Mouse (Mus musculus) cerebellum, postnatal 10 days (tissue): Measurements from ENCODE around the gene C87499.

ENCODE experiments used
- DNase-seq, 2 experiments: peaks; one replicate each; pipeline ENCODE4 v3.0.0; 2021; ENCODE audit warnings: mixed read lengths in 2 of 2

Gene C87499

DNA sequence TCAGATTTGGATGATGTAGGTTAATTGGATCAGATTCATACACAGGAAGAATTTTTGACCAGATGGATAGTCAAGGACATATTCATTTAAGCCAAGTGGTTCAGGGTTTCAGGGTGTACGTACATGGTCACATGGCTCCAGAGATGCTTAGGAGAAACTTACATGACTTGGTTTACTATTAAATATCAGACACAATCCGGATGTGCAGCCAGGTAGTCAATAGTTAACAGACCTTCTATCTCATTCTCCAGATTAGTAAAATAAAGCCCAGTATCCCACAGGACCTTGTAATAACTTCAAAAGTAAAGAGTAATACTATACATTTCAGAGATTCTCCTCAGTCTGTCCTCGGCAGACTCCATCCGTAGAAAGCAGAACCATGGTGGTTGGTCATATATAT lies at the start of gene C87499:
C87499 (minus strand) TSS at position 101 of the 400 bp plus-strand sequence.
- DNase-seq, result no peak

DNA sequence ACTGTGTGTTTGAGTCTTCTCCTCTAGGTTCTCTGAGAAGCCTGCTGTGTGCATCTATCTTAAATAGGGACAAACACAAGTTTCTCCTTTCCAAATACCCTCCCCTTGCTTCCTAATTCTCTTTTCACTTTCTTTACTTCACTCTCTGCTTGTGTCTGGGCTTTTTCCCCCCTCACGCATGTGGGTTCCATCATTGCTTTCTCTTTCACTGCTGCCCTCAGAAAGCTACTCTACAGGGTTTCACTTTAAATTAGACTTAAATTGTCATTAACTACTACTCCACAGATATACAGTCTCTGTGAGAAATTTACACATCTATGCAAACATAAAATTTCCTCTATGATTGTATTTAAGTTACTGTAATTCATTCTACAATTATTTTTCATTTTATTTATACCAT lies 49.6 kb upstream of the C87499 start, which contains the start of gene Ifna2:
Ifna2 (minus strand) TSS at position 101 of the 400 bp plus-strand sequence.
- DNase-seq, result no peak

- no peak for DNase-seq
Observed at GRCm38 (mm10) chr4:88681353-88681752, 47.1 kb upstream of the C87499 start.

- DNase-seq, result peak; percentile 36 to 45
Observed at GRCm38 (mm10) chr4:88680362-88680761, 46.2 kb upstream of the C87499 start.

DNA sequence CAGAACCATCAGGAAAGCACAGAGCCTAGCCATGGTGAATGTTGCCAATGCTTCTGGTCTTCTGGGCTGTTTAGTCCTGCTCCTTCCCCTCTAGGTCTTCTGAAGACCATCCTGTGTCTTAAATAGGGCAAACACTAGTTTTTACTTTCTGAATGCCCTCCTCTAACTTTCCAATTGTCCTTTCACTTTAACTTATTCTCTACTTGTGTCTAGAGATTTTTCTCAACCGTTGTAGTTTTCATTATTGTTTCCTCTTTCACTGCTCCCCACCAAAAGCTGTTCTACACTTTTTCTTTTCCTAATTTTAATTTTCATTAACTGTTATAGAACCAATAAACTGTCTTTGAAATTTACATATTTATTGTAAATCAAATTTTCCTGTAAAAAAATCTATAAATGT lies 42.6 kb upstream of the C87499 start, which contains the start of gene Ifna16:
Ifna16 (minus strand) TSS at position 101 of the 400 bp plus-strand sequence.
- DNase-seq, result no peak

GRCm38 (mm10) chr4:88655461-88655860 lies 21.2 kb upstream of the C87499 start:
- DNase-seq, result no peak

DNA sequence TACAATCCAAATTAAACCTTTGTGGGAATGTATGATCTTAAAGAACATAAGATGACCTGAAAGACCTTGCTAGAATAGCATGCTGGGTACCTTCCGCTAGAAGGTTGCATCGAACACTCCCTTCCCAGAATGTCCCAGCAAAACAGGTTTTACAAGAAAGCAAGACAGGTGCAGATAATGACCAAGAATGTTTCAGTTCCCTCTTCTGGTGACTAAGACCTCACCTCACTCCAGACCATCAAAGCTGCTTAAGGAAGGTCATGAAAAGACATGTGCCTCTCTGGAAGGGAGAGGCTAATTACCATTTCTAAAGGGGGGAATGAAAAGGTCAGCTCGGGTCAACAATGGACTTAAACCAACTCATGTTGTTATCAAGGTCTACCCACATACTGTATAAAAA lies 19.4 kb upstream of the C87499 start:
- DNase-seq, result no peak

- no peak for DNase-seq
Observed at GRCm38 (mm10) chr4:88644359-88644758, 10.1 kb upstream of the C87499 start, which contains the start of gene Ifna13. Ifna13 (minus strand) TSS chr4:88644459.

DNA sequence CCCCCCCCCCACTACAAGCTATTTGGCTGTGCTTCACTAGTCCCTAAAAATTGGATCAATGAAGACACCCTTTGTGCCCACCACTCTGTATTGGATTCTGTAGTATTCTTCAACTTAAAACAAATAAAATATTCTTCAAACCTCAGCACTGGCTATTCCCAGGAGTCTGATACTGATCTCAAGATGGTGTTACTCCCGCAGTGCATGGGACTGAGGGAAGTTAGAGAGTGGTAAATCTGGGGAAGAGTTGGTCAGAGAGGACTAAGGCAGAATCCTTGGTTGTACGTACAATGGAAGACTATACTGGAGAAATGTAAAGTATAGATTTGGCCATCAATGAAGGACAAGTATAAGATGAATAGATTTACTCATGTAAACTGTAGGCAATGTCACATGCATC lies 8.3 kb upstream of the C87499 start:
- no peak for DNase-seq

GRCm38 (mm10) chr4:88641077-88641831 lies 7.0 kb upstream of the C87499 start:
- DNase-seq, result peak; percentile 97 to 100

GRCm38 (mm10) chr4:88640704-88641076 lies 6.5 kb upstream of the C87499 start:
- no peak for DNase-seq

DNA sequence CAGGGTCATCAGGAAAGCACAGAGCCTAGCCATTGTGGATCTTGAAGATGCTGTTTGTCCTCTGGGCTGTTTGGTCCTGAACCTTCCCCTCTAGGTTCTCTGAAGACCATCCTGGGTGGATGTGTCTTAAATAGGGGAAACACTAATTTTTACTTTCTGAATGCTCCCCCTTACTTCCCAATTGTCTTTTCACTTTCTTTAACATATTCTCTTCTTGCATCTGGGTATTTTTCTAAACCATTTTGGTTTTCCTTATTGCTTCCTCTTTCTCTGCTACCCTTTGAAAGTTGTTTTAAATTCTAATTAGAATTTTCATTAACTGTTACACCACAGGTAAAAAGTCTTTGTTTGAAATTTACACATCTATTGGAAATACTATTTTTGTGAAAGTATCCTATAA lies 30.9 kb downstream of the C87499 start, which contains the start of gene Ifna12:
Ifna12 (minus strand) TSS at position 101 of the 400 bp plus-strand sequence.
- DNase-seq, result no peak

- DNase-seq, result no peak
Observed at GRCm38 (mm10) chr4:88592285-88592684, 41.9 kb downstream of the C87499 start, which contains the start of gene Ifna9. Ifna9 (minus strand) TSS chr4:88592385.
